Mouse (Mus musculus): ENCODE measurements around the gene Phf7. TPM values are rescaled to one million over a fixed set of nuclear protein-coding genes. Genes with fewer than 3 reads are reported as not detected.

Gene Phf7
- total and polyA plus RNA-seq, 2 experiments from 2014 or later = 8.6 to 12.2 TPM

DNA sequence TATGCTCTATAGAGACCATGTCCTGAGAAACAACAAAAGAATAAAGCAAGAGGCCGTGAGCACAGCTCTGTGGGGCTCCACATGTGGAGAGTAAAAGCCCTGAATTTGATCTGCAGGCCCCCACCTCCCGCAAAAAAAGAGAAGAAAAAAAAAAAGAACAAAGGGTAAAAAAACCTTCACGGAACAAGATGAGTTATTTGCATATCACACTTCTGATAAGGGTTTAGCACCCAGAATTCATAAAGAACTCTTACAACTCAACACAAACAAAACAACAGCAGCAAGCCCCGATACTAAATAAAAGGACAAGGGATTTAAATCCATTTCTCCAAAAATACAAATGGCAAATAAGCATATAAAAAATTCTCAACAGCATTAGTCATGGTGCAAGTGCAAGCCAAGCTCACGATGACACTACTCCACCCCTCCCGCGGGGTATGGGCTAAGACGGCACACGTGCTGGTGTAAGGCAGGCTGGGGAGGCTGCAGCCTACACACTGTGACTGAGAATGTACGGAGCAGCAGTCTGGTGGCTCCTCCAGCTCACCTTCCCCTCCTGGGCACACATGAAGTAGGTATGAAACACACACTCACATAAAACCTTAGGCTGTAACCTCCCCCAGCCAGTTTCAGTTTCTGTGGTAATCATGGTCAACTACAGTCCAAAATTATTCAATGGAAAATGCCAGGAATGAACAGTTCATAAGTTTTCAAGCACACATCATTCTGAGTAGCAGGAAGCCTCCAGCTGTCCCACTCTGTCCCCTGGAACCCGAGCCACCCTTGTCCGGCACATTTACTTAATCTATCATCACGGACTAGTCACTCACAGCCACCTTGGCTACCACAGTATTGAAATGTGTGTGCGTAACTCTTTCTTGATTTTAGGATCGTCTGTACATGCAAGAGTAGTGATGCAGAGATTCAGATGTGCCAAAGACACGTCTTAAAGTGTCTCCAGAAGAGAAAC, 53.3 kb downstream of the Phf7 start:
- TF ChIP-seq CTCF (IDR thresholded peaks at IDR 0.05; ENCODE audit: low read depth) = no peak
- no peak overlapping the region for H3K27ac ChIP-seq (ENCODE audit: low read depth, low read length)
- no peak overlapping the region for H3K4me2 ChIP-seq (ENCODE audit: low read depth)
- DNase-seq (no peak), ATAC-seq (no peak; the same call in 1 of the 2 replicates)
- no peaks in the 10 kb centered on the region for H3K4me1 ChIP-seq (ENCODE audit: insufficient read depth)
- H3K27me3 ChIP-seq (ENCODE audit: insufficient read depth, low read length) = no peaks in the 10 kb centered on the region
- H3K4me3 ChIP-seq (ENCODE audit: low read depth, low read length) = no peak overlapping the region
- no peak overlapping the region for H3K9ac ChIP-seq
- H3K36me3 ChIP-seq (ENCODE audit: insufficient read depth) = peaks cover 52% of the 10 kb centered on the region
- WGBS = 59% methylated on average over 16 of the region's 16 CpGs
- H3K9me3 ChIP-seq (ENCODE audit: low read length) = no peaks in the 10 kb centered on the region

DNA sequence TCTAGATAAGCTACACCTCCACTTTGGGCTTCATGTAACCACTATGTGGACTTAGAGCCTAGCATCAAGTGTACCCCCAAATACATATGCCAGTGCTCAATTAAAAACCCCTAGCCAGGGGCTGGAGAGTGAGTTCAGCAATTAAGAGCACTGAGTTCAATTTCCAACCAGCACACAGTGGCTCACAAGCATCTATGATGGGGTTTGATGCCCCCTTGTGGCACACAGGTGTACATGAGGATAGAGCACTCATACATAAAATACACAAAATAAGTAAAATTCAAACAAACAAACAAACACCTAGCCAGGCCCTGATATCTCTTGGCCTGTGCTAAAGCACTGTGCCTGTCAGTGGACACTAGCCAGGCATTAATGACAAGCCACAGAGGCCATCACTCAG, 55.1 kb downstream of the Phf7 start:
- DNase-seq (no peak), ATAC-seq (peak; percentile 44)
- peak; percentile 66 for TF ChIP-seq CTCF (IDR thresholded peaks at IDR 0.05; ENCODE audit: low read depth)
- H3K4me2 ChIP-seq (ENCODE audit: low read depth) = no peak overlapping the region
- no peak overlapping the region for H3K9ac ChIP-seq
- H3K9me3 ChIP-seq (ENCODE audit: low read length) = no peaks in the 10 kb centered on the region
- no peak overlapping the region for H3K4me3 ChIP-seq (ENCODE audit: low read depth, low read length)
- peaks cover 54% of the 10 kb centered on the region for H3K36me3 ChIP-seq (ENCODE audit: insufficient read depth)
- H3K27ac ChIP-seq (ENCODE audit: low read depth, low read length) = no peak overlapping the region
- H3K4me1 ChIP-seq (ENCODE audit: insufficient read depth) = no peaks in the 10 kb centered on the region
- H3K27me3 ChIP-seq (ENCODE audit: insufficient read depth, low read length) = no peaks in the 10 kb centered on the region

GRCm38 (mm10) chr14:31195521-31195920, 55.6 kb downstream of the Phf7 start:
- Histone ChIP-seq H3K9ac (no peak overlapping the region), H3K4me1 (ENCODE audit: insufficient read depth) (no peaks in the 10 kb centered on the region), H3K4me2 (ENCODE audit: low read depth) (no peak overlapping the region), H3K4me3 (ENCODE audit: low read depth, low read length) (no peak overlapping the region), H3K27ac (ENCODE audit: low read depth, low read length) (no peak overlapping the region), H3K36me3 (ENCODE audit: insufficient read depth) (peaks cover 54% of the 10 kb centered on the region), H3K27me3 (ENCODE audit: insufficient read depth, low read length) (no peaks in the 10 kb centered on the region), H3K9me3 (ENCODE audit: low read length) (no peaks in the 10 kb centered on the region)
- no peak for ATAC-seq
- DNase-seq = no peak
- no peak for TF ChIP-seq CTCF (IDR thresholded peaks at IDR 0.05; ENCODE audit: low read depth)
- 95% methylated on average over 4 of the region's 4 CpGs for WGBS

- H3K9me3 ChIP-seq (ENCODE audit: low read length) = no peaks in the 10 kb centered on the region
- H3K4me3 ChIP-seq (ENCODE audit: low read depth, low read length) = no peak overlapping the region
- 73% methylated on average over 14 of the region's 14 CpGs for WGBS
- no peaks in the 10 kb centered on the region for H3K27me3 ChIP-seq (ENCODE audit: insufficient read depth, low read length)
- no peak overlapping the region for H3K9ac ChIP-seq
- no peak overlapping the region for H3K27ac ChIP-seq (ENCODE audit: low read depth, low read length)
- peaks cover 56% of the 10 kb centered on the region for H3K36me3 ChIP-seq (ENCODE audit: insufficient read depth)
- DNase-seq (no peak), ATAC-seq (no peak)
- no peak overlapping the region for H3K4me2 ChIP-seq (ENCODE audit: low read depth)
- no peaks in the 10 kb centered on the region for H3K4me1 ChIP-seq (ENCODE audit: insufficient read depth)
- TF ChIP-seq CTCF (IDR thresholded peaks at IDR 0.05; ENCODE audit: low read depth) = no peak
These were observed 56.1 kb downstream of the Phf7 start for GRCm38 (mm10) chr14:31194891-31195513.

GRCm38 (mm10) chr14:31194441-31194840, 56.7 kb downstream of the Phf7 start:
- no peaks in the 10 kb centered on the region for H3K4me1 ChIP-seq (ENCODE audit: insufficient read depth)
- no peak overlapping the region for H3K27ac ChIP-seq (ENCODE audit: low read depth, low read length)
- H3K4me2 ChIP-seq (ENCODE audit: low read depth) = no peak overlapping the region
- H3K9me3 ChIP-seq (ENCODE audit: low read length) = no peaks in the 10 kb centered on the region
- no peaks in the 10 kb centered on the region for H3K27me3 ChIP-seq (ENCODE audit: insufficient read depth, low read length)
- no peak for ATAC-seq
- TF ChIP-seq CTCF (IDR thresholded peaks at IDR 0.05; ENCODE audit: low read depth) = no peak
- H3K9ac ChIP-seq = no peak overlapping the region
- no peak for DNase-seq
- no peak overlapping the region for H3K4me3 ChIP-seq (ENCODE audit: low read depth, low read length)
- 85% methylated on average over 2 of the region's 2 CpGs for WGBS
- peaks cover 57% of the 10 kb centered on the region for H3K36me3 ChIP-seq (ENCODE audit: insufficient read depth)

GRCm38 (mm10) chr14:31193791-31194190, 57.3 kb downstream of the Phf7 start:
- 58% methylated on average over 7 of the region's 7 CpGs for WGBS
- H3K9me3 ChIP-seq (ENCODE audit: low read length) = no peaks in the 10 kb centered on the region
- H3K27ac ChIP-seq (ENCODE audit: low read depth, low read length) = no peak overlapping the region; the same call in 1 of the 2 replicates
- no peaks in the 10 kb centered on the region for H3K4me1 ChIP-seq (ENCODE audit: insufficient read depth)
- ATAC-seq (peak; percentile 23; the same call in 1 of the 2 replicates), DNase-seq (no peak)
- peaks cover 57% of the 10 kb centered on the region for H3K36me3 ChIP-seq (ENCODE audit: insufficient read depth)
- no peak for TF ChIP-seq CTCF (IDR thresholded peaks at IDR 0.05; ENCODE audit: low read depth)
- H3K4me3 ChIP-seq (ENCODE audit: low read depth, low read length) = no peak overlapping the region
- no peak overlapping the region for H3K4me2 ChIP-seq (ENCODE audit: low read depth)
- no peaks in the 10 kb centered on the region for H3K27me3 ChIP-seq (ENCODE audit: insufficient read depth, low read length)
- H3K9ac ChIP-seq = no peak overlapping the region

- Histone ChIP-seq H3K4me2 (ENCODE audit: low read depth) (no peak overlapping the region), H3K27me3 (ENCODE audit: insufficient read depth, low read length) (no peaks in the 10 kb centered on the region), H3K9ac (no peak overlapping the region), H3K36me3 (ENCODE audit: insufficient read depth) (peaks cover 72% of the 10 kb centered on the region), H3K27ac (ENCODE audit: low read depth, low read length) (no peak overlapping the region), H3K9me3 (ENCODE audit: low read length) (no peaks in the 10 kb centered on the region), H3K4me1 (ENCODE audit: insufficient read depth) (no peaks in the 10 kb centered on the region), H3K4me3 (ENCODE audit: low read depth, low read length) (no peak overlapping the region)
- DNase-seq (no peak), ATAC-seq (no peak)
- TF ChIP-seq CTCF (IDR thresholded peaks at IDR 0.05; ENCODE audit: low read depth) = no peak
- 40% methylated on average over 2 of the region's 2 CpGs for WGBS
These were observed 59.2 kb downstream of the Phf7 start for GRCm38 (mm10) chr14:31191936-31192335.
